Mouse (Mus musculus) MEL (cell line): ENCODE measurements around the gene Rbm24. TPM values are rescaled to one million over a fixed set of nuclear protein-coding genes. Genes with fewer than 3 reads are reported as not detected.

Source experiments
- DNase-seq: peaks from one replicate; pipeline ENCODE4 v3.0.0; 2011; ENCODE audit warnings: low read depth, low spot score
- H3K27ac ChIP-seq: 2 replicates; pipeline ENCODE4 v1.5.1; 2012; ENCODE audit warnings: low read depth, mild to moderate bottlenecking, control low read depth, low read length, moderate library complexity; ENCODE audit not compliant: control insufficient read depth
- H3K27me3 ChIP-seq, 2 experiments: fragments of 150-350 bp in 1 of 2; sonication (generic) in 1 of 2; 2 replicates each; pipeline ENCODE4 v1.6.1; 2012; ENCODE audit warnings: low read length in 2 of 2, mild to moderate bottlenecking in 2 of 2, improper control_type of control experiment in 1 of 2, moderate library complexity in 1 of 2; ENCODE audit not compliant: insufficient read depth in 2 of 2, control insufficient read depth in 1 of 2
- H3K36me3 ChIP-seq, 2 experiments: 2 replicates each; pipeline ENCODE4 v1.6.1; 2012 to 2014; ENCODE audit warnings: low read length in 2 of 2, improper control_type of control experiment in 1 of 2, inconsistent platforms in 1 of 2, mild to moderate bottlenecking in 1 of 2; ENCODE audit not compliant: insufficient read depth in 2 of 2, control insufficient read depth in 1 of 2
- H3K4me1 ChIP-seq, 2 experiments: fragments of 150-350 bp in 1 of 2; sonication (generic) in 1 of 2; 2 replicates each; pipeline ENCODE4 v1.6.1; 2012; ENCODE audit warnings: low read length in 2 of 2, improper control_type of control experiment in 1 of 2, mild to moderate bottlenecking in 1 of 2; ENCODE audit not compliant: insufficient read depth in 2 of 2, control insufficient read depth in 1 of 2
- H3K4me3 ChIP-seq, 2 experiments: fragments of 150-350 bp in 1 of 2; sonication (generic) in 1 of 2; 2 replicates each; pipeline ENCODE4 v1.5.1; 2012; ENCODE audit warnings: low read depth in 2 of 2, low read length in 2 of 2, mild to moderate bottlenecking in 2 of 2, moderate library complexity in 2 of 2, control low read depth in 1 of 2, improper control_type of control experiment in 1 of 2; ENCODE audit not compliant: control insufficient read depth in 1 of 2, insufficient read depth in 1 of 2
- H3K79me2 ChIP-seq: 2 replicates; pipeline ENCODE4 v1.6.1; 2012; ENCODE audit warnings: mild to moderate bottlenecking, low read length, moderate library complexity; ENCODE audit not compliant: control insufficient read depth, poor library complexity, insufficient read depth
- H3K9ac ChIP-seq: 2 replicates; pipeline ENCODE4 v1.6.1; 2012; ENCODE audit warnings: low read depth, mild to moderate bottlenecking, control low read depth, low read length, moderate library complexity; ENCODE audit not compliant: control insufficient read depth, poor library complexity, severe bottlenecking
- H3K9me3 ChIP-seq: fragments of 150-350 bp; sonication (generic); replicated peaks from 2 replicates; pipeline ENCODE4 v1.6.1; 2012; ENCODE audit warnings: mild to moderate bottlenecking, low read length, improper control_type of control experiment, moderate library complexity; ENCODE audit not compliant: insufficient read depth
- CHD1 ChIP-seq: IDR thresholded peaks from 2 replicates; pipeline ENCODE4 v1.6.1; 2012; ENCODE audit warnings: low read depth, mild to moderate bottlenecking, inconsistent platforms, low read length, improper control_type of control experiment
- ETS1 ChIP-seq: IDR thresholded peaks from 2 replicates; pipeline ENCODE4 v1.6.1; 2012; ENCODE audit warnings: low read depth, mild to moderate bottlenecking, inconsistent platforms, low read length, improper control_type of control experiment, moderate library complexity
- GABPA ChIP-seq: IDR thresholded peaks from 2 replicates; pipeline ENCODE4 v1.6.1; 2012; ENCODE audit warnings: low read depth, mild to moderate bottlenecking, inconsistent platforms, low read length, improper control_type of control experiment, moderate library complexity
- JUND ChIP-seq: IDR thresholded peaks from 2 replicates; pipeline ENCODE4 v1.6.1; 2011; ENCODE audit warnings: low read depth, mild to moderate bottlenecking, improper control_type of control experiment, low read length
- KAT2A ChIP-seq: conservative IDR thresholded peaks from 2 replicates; pipeline ENCODE4 v1.6.1; 2012; ENCODE audit warnings: low read depth, low read length, improper control_type of control experiment, inconsistent platforms
- MAX ChIP-seq: IDR thresholded peaks from 2 replicates; pipeline ENCODE4 v1.6.1; 2011; ENCODE audit warnings: low read length, improper control_type of control experiment
- MYB ChIP-seq: IDR thresholded peaks from 2 replicates; pipeline ENCODE4 v1.6.1; 2011; ENCODE audit warnings: mild to moderate bottlenecking, low read depth, low read length, improper control_type of control experiment
- NELFE ChIP-seq: IDR thresholded peaks from 2 replicates; pipeline ENCODE4 v1.6.1; 2011; ENCODE audit warnings: low read depth, low read length, improper control_type of control experiment
- NRF1 ChIP-seq: IDR thresholded peaks from 2 replicates; pipeline ENCODE4 v1.6.1; 2014; ENCODE audit warnings: low read depth, mild to moderate bottlenecking, inconsistent platforms, low read length, improper control_type of control experiment, moderate library complexity; ENCODE audit not compliant: poor library complexity, insufficient read depth, severe bottlenecking
- POLR2A ChIP-seq, 2 experiments: IDR thresholded peaks; 2 replicates each; pipeline ENCODE4 v1.6.1; 2011 to 2012; ENCODE audit warnings: low read length in 2 of 2, mild to moderate bottlenecking in 2 of 2, control low read depth in 1 of 2, improper control_type of control experiment in 1 of 2, low read depth in 1 of 2, moderate library complexity in 1 of 2; ENCODE audit not compliant: control insufficient read depth in 1 of 2, insufficient read depth in 1 of 2, poor library complexity in 1 of 2
- POLR2AphosphoS2 ChIP-seq: IDR thresholded peaks from 2 replicates; pipeline ENCODE4 v1.6.1; 2011; ENCODE audit warnings: low read length, improper control_type of control experiment
- POLR2AphosphoS5 ChIP-seq: IDR thresholded peaks from 2 replicates; pipeline ENCODE4 v1.6.1; 2012; ENCODE audit warnings: low read depth, borderline replicate concordance, mild to moderate bottlenecking, inconsistent platforms, low read length, moderate library complexity, mixed read lengths
- RAD21 ChIP-seq: IDR thresholded peaks from 2 replicates; pipeline ENCODE4 v1.6.1; 2011; ENCODE audit warnings: mild to moderate bottlenecking, low read depth, low read length, improper control_type of control experiment
- TAL1 ChIP-seq: IDR thresholded peaks from 2 replicates; pipeline ENCODE4 v1.6.1; 2012; ENCODE audit warnings: mild to moderate bottlenecking, inconsistent platforms, low read length, moderate library complexity, mixed read lengths
- TBP ChIP-seq: IDR thresholded peaks from 2 replicates; pipeline ENCODE4 v1.8.0; 2011; ENCODE audit warnings: low read depth, low read length, improper control_type of control experiment
- USF2 ChIP-seq, 2 experiments: IDR thresholded peaks; 2 replicates each; pipeline ENCODE4 v1.6.1; 2011 to 2012; ENCODE audit warnings: improper control_type of control experiment in 2 of 2, low read length in 2 of 2, borderline replicate concordance in 1 of 2, inconsistent platforms in 1 of 2, low read depth in 1 of 2, mild to moderate bottlenecking in 1 of 2; ENCODE audit not compliant: insufficient read depth in 1 of 2
- ZKSCAN1 ChIP-seq: IDR thresholded peaks from 2 replicates; pipeline ENCODE4 v1.6.1; 2012; ENCODE audit warnings: low read depth, mild to moderate bottlenecking, inconsistent platforms, low read length, improper control_type of control experiment, moderate library complexity
- polyA plus RNA-seq, 2 experiments: library from polyadenylated mRNA; stranded (reverse) in 1 of 2; unstranded in 1 of 2; fragments of >175 nt in 1 of 2; fragments of >200 nt in 1 of 2; gene quantifications; 2 replicates each; pipeline versions ENCODE4 v1.2.1 to v1.2.4; 2012; ENCODE audit warnings: low replicate concordance in 2 of 2, low read depth in 1 of 2; ENCODE audit not compliant: insufficient read length in 2 of 2, insufficient read depth in 1 of 2, missing spikeins in 1 of 2
- total RNA-seq: library from RNA; depleted of rRNA; stranded (reverse); fragments of 300-350 nt; gene quantifications from 2 replicates; pipeline ENCODE4 v1.2.3, GENCODE M21; 2012

Gene Rbm24
- total and polyA plus RNA-seq, 3 experiments, result not detected

DNA sequence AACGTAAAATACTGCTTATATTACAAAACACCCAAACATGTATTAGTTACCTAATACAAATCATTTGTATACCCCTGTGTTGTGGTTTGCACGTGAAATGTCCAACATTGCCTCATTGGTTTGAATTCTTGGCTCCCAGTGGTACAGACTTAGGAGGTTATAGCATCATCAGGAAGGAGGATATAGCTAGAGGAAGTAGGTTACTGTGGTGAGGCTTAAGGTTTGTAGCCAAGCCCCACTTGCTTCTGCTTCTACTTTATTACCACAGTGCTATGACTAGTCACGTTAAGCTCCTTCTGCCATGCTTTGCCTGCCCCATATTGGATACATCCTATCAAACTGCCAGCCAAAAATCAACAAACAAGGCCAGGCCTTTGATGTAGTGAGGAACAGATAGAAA is 21.0 kb upstream of the Rbm24 start:
- no peak overlapping the region for H3K4me3 ChIP-seq
- no peaks in the 10 kb centered on the region for H3K4me1 ChIP-seq
- H3K36me3 ChIP-seq, result no peaks in the 10 kb centered on the region
- DNase-seq, result no peak
- H3K27ac ChIP-seq, result no peak overlapping the region
- H3K27me3 ChIP-seq, result no peaks in the 10 kb centered on the region
- no peaks in the 10 kb centered on the region for H3K79me2 ChIP-seq
- no peak overlapping the region for H3K9ac ChIP-seq
- TF ChIP-seq MYB (no peak), CHD1 (no peak), ETS1 (no peak)
- no peaks in the 10 kb centered on the region for H3K9me3 ChIP-seq

DNA sequence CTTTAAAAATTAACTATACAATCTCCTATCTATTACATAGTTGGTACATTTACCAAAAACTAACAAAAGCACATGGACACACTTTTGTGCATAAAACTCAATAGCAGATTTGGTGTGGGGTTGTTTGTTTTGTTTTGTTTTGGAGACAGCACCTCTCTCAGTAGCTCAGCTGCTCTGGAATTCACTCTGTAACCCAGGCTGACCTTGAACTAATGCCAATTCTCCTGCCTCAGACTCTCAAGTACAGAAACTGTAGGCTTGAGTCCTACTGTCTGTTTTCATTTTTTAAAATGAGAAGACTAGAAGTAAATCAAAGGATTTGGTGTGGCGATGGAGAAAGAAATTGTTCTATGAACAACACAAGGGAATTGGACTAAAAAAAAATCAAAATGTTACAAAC is 11.1 kb upstream of the Rbm24 start:
- Histone ChIP-seq H3K36me3 (peaks cover 0 to 2% of the 10 kb centered on the region in 2 experiments; a peak in 1 of 4 replicates), H3K4me3 (no peak overlapping the region), H3K4me1 (0 out of 4 replicates have a peak, but pooled peaks cover 0 to 4% of the 10 kb centered on the region in 2 experiments), H3K9ac (no peak overlapping the region), H3K27me3 (no peaks in the 10 kb centered on the region), H3K9me3 (no peaks in the 10 kb centered on the region), H3K79me2 (no peaks in the 10 kb centered on the region), H3K27ac (no peak overlapping the region)
- DNase-seq, result no peak
- TF ChIP-seq POLR2A (IDR thresholded peaks at IDR 0.05; ENCODE audit: control insufficient read depth in 1 of 2, insufficient read depth in 1 of 2, low read depth in 1 of 2, low read length in 2 of 2, poor library complexity in 1 of 2) (no peak), USF2 (IDR thresholded peaks at IDR 0.05; ENCODE audit: borderline replicate concordance in 1 of 2, insufficient read depth in 1 of 2, low read depth in 1 of 2, low read length in 2 of 2) (no peak), MAX (no peak), NELFE (no peak), KAT2A (no peak), NRF1 (no peak), POLR2AphosphoS2 (no peak), RAD21 (no peak), CHD1 (no peak), TBP (no peak), GABPA (no peak), JUND (no peak)

DNA sequence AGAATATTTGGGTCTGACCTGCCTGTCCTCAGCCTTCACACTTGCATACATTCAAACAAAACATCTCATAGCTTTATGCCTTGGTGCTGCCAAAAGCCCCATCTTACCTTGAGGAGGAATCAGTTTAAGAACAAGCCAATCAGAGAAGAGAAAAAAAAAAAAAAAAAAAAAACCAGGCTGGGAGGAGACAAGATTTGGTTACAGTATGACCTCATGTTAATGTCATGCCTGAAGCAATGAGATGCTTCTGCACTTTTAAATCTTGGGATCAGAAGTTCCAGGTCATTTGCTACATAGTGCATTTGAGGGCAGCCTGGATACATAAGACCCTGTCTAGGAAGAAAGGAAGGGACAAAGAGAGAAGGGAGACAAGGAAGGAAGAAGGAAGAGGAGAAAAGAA is 6.0 kb upstream of the Rbm24 start:
- Histone ChIP-seq H3K4me1 (no peaks in the 10 kb centered on the region), H3K79me2 (no peaks in the 10 kb centered on the region), H3K27ac (no peak overlapping the region), H3K9me3 (no peaks in the 10 kb centered on the region), H3K9ac (no peak overlapping the region), H3K36me3 (no peaks in the 10 kb centered on the region; a peak in 1 of 4 replicates)
- no peak for TF ChIP-seq ZKSCAN1
- no peak for TF ChIP-seq POLR2AphosphoS5
- no peak for TF ChIP-seq TAL1
- TF ChIP-seq, all 39 proteins: peak for 0
- no peaks in the 10 kb centered on the region for H3K27me3 ChIP-seq
- no peak for DNase-seq
- no peak overlapping the region for H3K4me3 ChIP-seq
